Mouse (Mus musculus): ENCODE results near the gene Fancc.

GRCm38 (mm10) chr13:63284748-63285147, 212.3 kb downstream of the Fancc start:
- TF ChIP-seq CTCF (IDR thresholded peaks at IDR 0.05; ENCODE audit: borderline replicate concordance, insufficient read depth, low read depth, low read length), result no peak
- TF ChIP-seq POLR2A (IDR thresholded peaks at IDR 0.05; ENCODE audit: borderline replicate concordance, insufficient read depth, low read length), result no peak
